Mouse (Mus musculus) myocyte (in vitro differentiated cells): Measurements from ENCODE around the gene Pitx2. TPM values are rescaled to one million over a fixed set of nuclear protein-coding genes. Genes with fewer than 3 reads are reported as not detected.

Source experiments
- H3K27me3 ChIP-seq: one replicate; pipeline ENCODE4 v1.6.1; 2011; ENCODE audit not compliant: control insufficient read depth, insufficient read depth, insufficient read length
- H3K36me3 ChIP-seq: one replicate; pipeline ENCODE4 v1.6.1; 2011; ENCODE audit not compliant: control insufficient read depth, insufficient read depth
- H3K4me2 ChIP-seq: one replicate; pipeline ENCODE4 v1.6.1; 2011; ENCODE audit warnings: low read depth, control low read depth
- H3K4me3 ChIP-seq: one replicate; pipeline ENCODE4 v1.5.1; 2011; ENCODE audit warnings: mild to moderate bottlenecking, control low read depth, moderate library complexity
- H3K79me2 ChIP-seq: one replicate; pipeline ENCODE4 v1.6.1; 2011; ENCODE audit not compliant: control insufficient read depth, insufficient read depth
- H3ac ChIP-seq: one replicate; pipeline ENCODE4 v1.6.1; 2011; ENCODE audit not compliant: control insufficient read depth, insufficient read length
- CEBPB ChIP-seq: IDR thresholded peaks from 2 replicates; pipeline ENCODE4 v1.6.1; 2011; ENCODE audit warnings: mild to moderate bottlenecking, moderate library complexity; ENCODE audit not compliant: poor library complexity, insufficient read depth, severe bottlenecking
- E2F4 ChIP-seq: IDR thresholded peaks from one replicate; pipeline ENCODE4 v1.6.1; 2011; ENCODE audit warnings: mild to moderate bottlenecking, control low read depth, moderate library complexity; ENCODE audit not compliant: insufficient read depth
- MAX ChIP-seq: IDR thresholded peaks from one replicate; pipeline ENCODE4 v1.6.1; 2011; ENCODE audit warnings: low read depth, mild to moderate bottlenecking, control low read depth
- MYOD1 ChIP-seq, 3 experiments: IDR thresholded peaks; one replicate each; pipeline ENCODE4 v1.6.1; 2011; ENCODE audit warnings: control low read depth in 2 of 3, low read depth in 2 of 3, mild to moderate bottlenecking in 2 of 3, moderate library complexity in 1 of 3; ENCODE audit not compliant: insufficient read length in 2 of 3, control insufficient read depth in 1 of 3
- MYOG ChIP-seq, 3 experiments: IDR thresholded peaks; one replicate each; pipeline ENCODE4 v1.6.1; 2011; ENCODE audit warnings: control low read depth in 2 of 3, low read depth in 2 of 3, mild to moderate bottlenecking in 2 of 3; ENCODE audit not compliant: insufficient read length in 2 of 3, control insufficient read depth in 1 of 3, insufficient read depth in 1 of 3
- POLR2A ChIP-seq: IDR thresholded peaks from one replicate; pipeline ENCODE4 v1.6.1; 2011; ENCODE audit warnings: low read depth, mild to moderate bottlenecking, control low read depth, moderate library complexity; ENCODE audit not compliant: insufficient read length
- POLR2AphosphoS2 ChIP-seq: IDR thresholded peaks from one replicate; pipeline ENCODE4 v1.6.1; 2011; ENCODE audit warnings: low read depth, control low read depth; ENCODE audit not compliant: insufficient read length
- REST ChIP-seq: IDR thresholded peaks from one replicate; pipeline ENCODE4 v1.6.1; 2011; ENCODE audit warnings: mild to moderate bottlenecking, control low read depth, moderate library complexity; ENCODE audit not compliant: insufficient read depth, insufficient read length
- SRF ChIP-seq: IDR thresholded peaks from one replicate; pipeline ENCODE4 v1.6.1; 2011; ENCODE audit warnings: low read depth; ENCODE audit not compliant: control insufficient read depth, insufficient read length
- TCF12 ChIP-seq: IDR thresholded peaks from one replicate; pipeline ENCODE4 v1.6.1; 2011; ENCODE audit warnings: mild to moderate bottlenecking, control low read depth; ENCODE audit not compliant: poor library complexity, insufficient read depth, severe bottlenecking
- TCF3 ChIP-seq: IDR thresholded peaks from one replicate; pipeline ENCODE4 v1.6.1; 2011; ENCODE audit warnings: low read depth, control low read depth; ENCODE audit not compliant: insufficient read length
- USF1 ChIP-seq: IDR thresholded peaks from one replicate; pipeline ENCODE4 v1.6.1; 2011; ENCODE audit warnings: low read depth, mild to moderate bottlenecking, control low read depth, moderate library complexity
- polyA plus RNA-seq: library from polyadenylated mRNA; unstranded; fragments of >200 nt; fragmentation: generic; extraction: Trizol; gene quantifications from one replicate; pipeline ENCODE4 v1.2.1, GENCODE M21; 2012; ENCODE audit warnings: missing spikeins

The Pitx2 gene
- 35.6 TPM for polyA plus RNA-seq

GRCm38 (mm10) chr3:129199609-129200500 is at the start of gene Pitx2:
Gene Pitx2 (plus strand): TSS chr3:129199878.
- peaks cover 44% of the 10 kb centered on the region for H3K79me2 ChIP-seq
- peak within 1 kb of the TSS; percentile 94 for H3K4me3 ChIP-seq
- H3K36me3 ChIP-seq: no peaks in the 10 kb centered on the region
- H3ac ChIP-seq: peak within 1 kb of the TSS; percentile 86
- TF ChIP-seq POLR2A (peak; percentile 94), TCF12 (no peak), MYOG (IDR thresholded peaks at IDR 0.05; ENCODE audit: control insufficient read depth in 1 of 3, insufficient read depth in 1 of 3, insufficient read length in 2 of 3, low read depth in 2 of 3) (peak in 1 of 3 experiments; percentile 25), MYOD1 (IDR thresholded peaks at IDR 0.05; ENCODE audit: control insufficient read depth in 1 of 3, insufficient read length in 2 of 3, low read depth in 2 of 3) (peak in 2 of 3 experiments; percentile 17 to 48), USF1 (no peak), E2F4 (no peak), POLR2AphosphoS2 (peak; percentile 79), REST (no peak), MAX (no peak), TCF3 (no peak), CEBPB (no peak), SRF (no peak)
- no peaks in the 10 kb centered on the region for H3K27me3 ChIP-seq
- H3K4me2 ChIP-seq: peak within 1 kb of the TSS; percentile 82

- Histone ChIP-seq H3K36me3 (no peaks in the 10 kb centered on the region), H3K79me2 (no peaks in the 10 kb centered on the region), H3ac (no peak overlapping the region), H3K4me3 (no peak overlapping the region), H3K4me2 (no peak overlapping the region), H3K27me3 (no peaks in the 10 kb centered on the region)
- TF ChIP-seq E2F4 (no peak), USF1 (no peak), POLR2AphosphoS2 (no peak), TCF3 (no peak), REST (no peak), TCF12 (no peak), MYOD1 (IDR thresholded peaks at IDR 0.05; ENCODE audit: control insufficient read depth in 1 of 3, insufficient read length in 2 of 3, low read depth in 2 of 3) (no peak), MAX (no peak)
Observed at GRCm38 (mm10) chr3:129150001-129150400, 49.7 kb upstream of the Pitx2 start.

- Histone ChIP-seq H3ac (no peak overlapping the region), H3K4me3 (no peak overlapping the region), H3K79me2 (no peaks in the 10 kb centered on the region), H3K4me2 (no peak overlapping the region), H3K27me3 (no peaks in the 10 kb centered on the region), H3K36me3 (no peaks in the 10 kb centered on the region)
- no peak for TF ChIP-seq USF1
- no peak for TF ChIP-seq MYOG (IDR thresholded peaks at IDR 0.05; ENCODE audit: control insufficient read depth in 1 of 3, insufficient read depth in 1 of 3, insufficient read length in 2 of 3, low read depth in 2 of 3)
- no peak for TF ChIP-seq TCF3
- no peak for TF ChIP-seq E2F4
- TF ChIP-seq REST: no peak
- TF ChIP-seq POLR2AphosphoS2: no peak
- no peak for TF ChIP-seq MYOD1 (IDR thresholded peaks at IDR 0.05; ENCODE audit: control insufficient read depth in 1 of 3, insufficient read length in 2 of 3, low read depth in 2 of 3)
- TF ChIP-seq MAX: no peak
- no peak for TF ChIP-seq CEBPB
- TF ChIP-seq SRF: no peak
- no peak for TF ChIP-seq POLR2A
- no peak for TF ChIP-seq TCF12
Observed at GRCm38 (mm10) chr3:129151096-129151685, 48.5 kb upstream of the Pitx2 start.

GRCm38 (mm10) chr3:129158812-129159370 is 40.8 kb upstream of the Pitx2 start:
- H3K36me3 ChIP-seq: no peaks in the 10 kb centered on the region
- H3K79me2 ChIP-seq: no peaks in the 10 kb centered on the region
- H3ac ChIP-seq: no peak overlapping the region
- no peak for TF ChIP-seq REST
- TF ChIP-seq MYOG (IDR thresholded peaks at IDR 0.05; ENCODE audit: control insufficient read depth in 1 of 3, insufficient read depth in 1 of 3, insufficient read length in 2 of 3, low read depth in 2 of 3): no peak
- TF ChIP-seq USF1: no peak
- no peak for TF ChIP-seq POLR2A
- TF ChIP-seq E2F4: no peak
- TF ChIP-seq SRF: no peak
- no peak for TF ChIP-seq POLR2AphosphoS2
- TF ChIP-seq TCF12: no peak
- TF ChIP-seq MYOD1 (IDR thresholded peaks at IDR 0.05; ENCODE audit: control insufficient read depth in 1 of 3, insufficient read length in 2 of 3, low read depth in 2 of 3): no peak
- TF ChIP-seq TCF3: no peak
- no peak for TF ChIP-seq CEBPB
- TF ChIP-seq MAX: no peak
- no peak overlapping the region for H3K4me3 ChIP-seq
- no peaks in the 10 kb centered on the region for H3K27me3 ChIP-seq
- peak overlapping the region; percentile 20 for H3K4me2 ChIP-seq
